Mouse (Mus musculus) layer of hippocampus, postnatal 25 days (tissue): ENCODE measurements around the gene Morc2a. TPM values are rescaled to one million over a fixed set of nuclear protein-coding genes. Genes with fewer than 3 reads are reported as not detected.
"Not testable (repeated sequence)": the region's sequence is repeated elsewhere in the genome, so short reads cannot be mapped to it uniquely, and the experiment has no call there.

Experiments used
- DNase-seq, 2 experiments: peaks; one replicate each; pipeline ENCODE4 v3.0.0; 2022; ENCODE audit warnings: mixed read lengths in 2 of 2, low spot score in 1 of 2; ENCODE audit errors: extremely low spot score in 1 of 2
- total RNA-seq, 2 experiments: library from RNA; stranded (reverse); gene quantifications; 2 replicates each; pipeline ENCODE4 v1.2.3; 2021

Gene Morc2a
- 10 to 100 TPM; 33.2 to 43.9 TPM for total RNA-seq

GRCm38 (mm10) chr11:3648964-3649841 lies at the start of gene Morc2a:
Gene Morc2a, plus strand, starts transcription at chr11:3649191.
- DNase-seq: peak; percentile 83 to 93

GRCm38 (mm10) chr11:3601966-3602365 lies 47.0 kb upstream of the Morc2a start:
- not testable (repeated sequence) for DNase-seq

- DNase-seq: not testable (repeated sequence)
Observed at GRCm38 (mm10) chr11:3602687-3603086, 46.3 kb upstream of the Morc2a start.

- no peak for DNase-seq
Observed at GRCm38 (mm10) chr11:3606456-3606855, 42.5 kb upstream of the Morc2a start.

GRCm38 (mm10) chr11:3615576-3615975 lies 33.4 kb upstream of the Morc2a start:
- DNase-seq: no peak

- no peak for DNase-seq
Observed at GRCm38 (mm10) chr11:3622826-3623225, 26.2 kb upstream of the Morc2a start.

GRCm38 (mm10) chr11:3624391-3625027 lies 24.5 kb upstream of the Morc2a start:
- DNase-seq: no peak

- peak; percentile 7 to 21 for DNase-seq
Observed at GRCm38 (mm10) chr11:3628999-3629491, 19.9 kb upstream of the Morc2a start.

- DNase-seq: peak; percentile 10 to 15
Observed at GRCm38 (mm10) chr11:3633269-3633668, 15.7 kb upstream of the Morc2a start.

- DNase-seq: no peak
Observed at GRCm38 (mm10) chr11:3647688-3648087, 1.3 kb upstream of the Morc2a start.

- peak in 1 of 2 experiments; percentile 11 for DNase-seq
Observed at GRCm38 (mm10) chr11:3648305-3648963, 557 bp upstream of the Morc2a start.

- DNase-seq: no peak
Observed at GRCm38 (mm10) chr11:3650141-3650540, 1.1 kb downstream of the Morc2a start.

- no peak for DNase-seq
Observed at GRCm38 (mm10) chr11:3661964-3662363, 13.0 kb downstream of the Morc2a start.

GRCm38 (mm10) chr11:3667506-3667905 lies 18.5 kb downstream of the Morc2a start:
- no peak for DNase-seq

GRCm38 (mm10) chr11:3668768-3669167 lies 19.8 kb downstream of the Morc2a start:
- no peak for DNase-seq

- no peak for DNase-seq
Observed at GRCm38 (mm10) chr11:3669849-3670248, 20.9 kb downstream of the Morc2a start.

- DNase-seq: no peak
Observed at GRCm38 (mm10) chr11:3671000-3671628, 22.1 kb downstream of the Morc2a start.

GRCm38 (mm10) chr11:3674545-3674944 lies 25.6 kb downstream of the Morc2a start:
- DNase-seq: no peak

GRCm38 (mm10) chr11:3676423-3676822 lies 27.4 kb downstream of the Morc2a start:
- DNase-seq: no peak

- DNase-seq: no peak
Observed at GRCm38 (mm10) chr11:3677204-3677603, 28.2 kb downstream of the Morc2a start.
